Mouse (Mus musculus) spleen, adult 2 months (tissue): Measurements from ENCODE around the gene Flywch2.

Source experiments
- CTCF ChIP-seq: fragments of 200-500 bp; IDR thresholded peaks from 2 replicates; pipeline ENCODE4 v1.5.1; 2011; ENCODE audit warnings: mild to moderate bottlenecking, inconsistent platforms; ENCODE audit not compliant: insufficient read depth, insufficient read length, insufficient replicate concordance; ENCODE audit errors: extremely low read depth
- POLR2A ChIP-seq: fragments of 200-500 bp; IDR thresholded peaks from 2 replicates; pipeline ENCODE4 v1.6.1; 2011; ENCODE audit warnings: low read depth, low read length, inconsistent platforms

- no peak for TF ChIP-seq CTCF
- TF ChIP-seq POLR2A = no peak
These were observed 15.7 kb upstream of the Flywch2 start for GRCm38 (mm10) chr17:23801627-23802026.
